Mouse (Mus musculus) MN1 (cell line): ENCODE measurements around the gene Proca1.

Source experiments
- DNase-seq: peaks from one replicate; pipeline ENCODE4 v3.0.0-alpha.2; 2016; ENCODE audit warnings: low spot score

The Proca1 gene

DNA sequence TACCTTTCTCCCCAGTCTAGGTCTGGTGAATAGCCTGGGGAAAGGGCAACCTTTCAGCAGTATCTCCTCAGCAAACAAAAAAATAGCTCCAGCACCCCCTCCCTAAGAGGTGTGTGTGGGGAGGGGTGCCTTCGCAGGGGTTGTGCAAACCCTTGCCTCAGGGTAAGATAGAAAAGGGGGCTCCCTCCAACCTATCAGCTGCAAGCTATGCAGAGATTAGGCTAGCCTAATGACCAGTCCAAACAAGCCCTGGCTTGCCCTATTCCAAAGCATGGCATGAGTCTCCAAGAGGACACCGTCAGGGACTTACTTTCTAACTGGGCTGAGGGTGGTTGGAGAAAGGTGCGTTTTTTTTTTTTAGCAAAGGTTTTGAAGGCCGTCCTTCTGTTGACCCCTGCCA is 27.0 kb upstream of the Proca1 start:
- no peak for DNase-seq

GRCm38 (mm10) chr11:78166640-78167039 is 26.6 kb upstream of the Proca1 start:
- no peak for DNase-seq

GRCm38 (mm10) chr11:78167257-78167959 is 25.8 kb upstream of the Proca1 start:
- no peak for DNase-seq

GRCm38 (mm10) chr11:78168541-78169468 is 24.4 kb upstream of the Proca1 start:
- no peak for DNase-seq

DNA sequence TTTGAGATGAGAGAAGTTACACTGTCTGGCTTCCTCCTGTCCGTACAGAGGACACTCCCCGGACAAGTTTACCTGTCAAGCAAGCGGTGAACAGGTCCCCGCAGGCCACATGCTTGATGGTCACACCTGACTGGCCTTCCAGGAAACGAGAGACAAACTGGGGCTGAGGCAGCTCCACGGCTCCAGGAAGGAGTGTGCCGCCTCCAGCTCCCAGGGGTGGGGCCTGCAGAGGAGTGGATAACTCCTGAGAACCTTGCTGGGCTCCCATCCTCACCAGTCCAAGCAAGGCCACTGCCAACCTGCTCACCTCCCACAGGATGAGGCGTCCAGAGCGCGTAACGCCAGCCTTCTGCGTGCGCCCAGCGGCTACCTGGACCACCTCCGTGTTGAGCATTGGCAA is 22.9 kb upstream of the Proca1 start:
- DNase-seq, result no peak

DNA sequence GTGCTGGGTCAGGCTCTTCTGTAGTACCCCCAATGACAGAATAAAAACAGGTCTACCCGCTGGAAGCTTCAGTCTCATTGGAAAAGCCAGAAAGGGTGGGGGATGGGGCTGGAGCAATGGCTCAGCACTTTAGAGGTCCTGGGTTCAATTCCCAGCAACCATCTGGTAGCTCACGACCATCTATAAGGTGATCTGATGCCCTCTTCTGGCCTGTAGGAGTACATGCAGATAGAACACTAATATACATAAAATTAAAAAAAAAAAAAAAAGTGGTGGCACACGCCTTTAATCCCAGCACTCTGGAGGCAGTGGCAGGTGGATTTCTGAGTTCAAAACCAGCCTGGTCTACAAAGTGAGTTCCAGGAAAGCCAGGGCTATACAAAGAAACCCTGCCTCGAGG is 21.9 kb upstream of the Proca1 start:
- no peak for DNase-seq

GRCm38 (mm10) chr11:78172034-78172747 is 21.0 kb upstream of the Proca1 start:
- DNase-seq, result peak; percentile 82

DNA sequence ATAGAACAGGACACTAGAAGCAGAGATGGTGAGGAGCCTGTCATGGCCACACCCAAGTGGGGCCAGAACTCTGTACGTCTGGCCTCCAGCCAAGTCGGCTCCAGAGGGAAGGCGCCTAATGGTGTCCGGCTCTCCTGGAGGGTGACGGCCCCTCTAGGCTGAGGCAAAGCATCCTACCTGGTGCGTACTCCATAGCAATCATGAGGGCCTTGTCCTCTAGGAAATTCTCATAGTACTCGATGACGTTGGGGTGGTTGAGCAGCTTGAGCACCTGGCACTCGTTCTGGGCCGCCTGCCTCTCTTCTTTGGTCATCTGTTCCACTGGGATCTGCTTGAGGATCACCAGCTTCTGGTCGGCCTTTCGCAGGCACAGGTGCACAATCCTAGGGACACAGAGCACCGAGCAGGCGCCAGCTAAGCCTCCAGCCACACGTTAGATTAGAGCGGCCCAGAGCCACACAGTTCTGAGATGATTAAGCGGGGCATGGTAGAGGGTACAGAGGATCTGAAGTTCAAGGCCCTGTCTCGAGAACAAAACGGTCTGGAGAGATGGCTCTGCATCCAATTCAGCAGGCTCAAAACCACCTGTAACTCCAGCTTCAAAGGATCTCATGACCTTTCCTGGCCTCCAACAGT is 20.3 kb upstream of the Proca1 start:
- DNase-seq, result peak; percentile 64

GRCm38 (mm10) chr11:78174506-78174905 is 18.7 kb upstream of the Proca1 start:
- no peak for DNase-seq

GRCm38 (mm10) chr11:78175771-78176401 is 17.3 kb upstream of the Proca1 start:
- DNase-seq, result peak; percentile 87

- DNase-seq, result no peak
Measured at GRCm38 (mm10) chr11:78176402-78176862, 16.8 kb upstream of the Proca1 start, which contains the start of the genes Nek8 and Tlcd1. Gene Nek8, minus strand, starts transcription at chr11:78176675. Gene Tlcd1, plus strand, starts transcription at chr11:78176711.

DNA sequence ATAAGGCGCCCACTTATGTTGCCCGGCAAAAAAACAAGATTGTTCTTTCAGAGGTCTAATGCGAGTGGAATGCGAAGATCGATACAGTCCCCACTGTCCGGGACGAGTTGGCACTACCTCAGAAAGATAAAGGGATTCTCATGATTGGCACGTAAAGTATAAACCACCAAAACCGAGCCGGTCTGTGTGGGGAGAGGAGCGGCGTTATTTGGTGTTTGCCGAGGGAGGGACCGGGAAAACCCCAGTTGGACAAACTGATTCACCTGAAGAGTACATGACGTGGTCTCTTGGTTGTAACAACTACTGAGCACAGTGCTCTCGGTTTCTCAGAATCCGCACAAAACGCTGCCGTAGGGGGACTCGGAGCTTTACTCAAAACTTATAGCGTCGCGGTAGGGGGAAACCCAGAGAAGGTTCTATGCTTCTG is 16.3 kb upstream of the Proca1 start:
- DNase-seq, result no peak

DNA sequence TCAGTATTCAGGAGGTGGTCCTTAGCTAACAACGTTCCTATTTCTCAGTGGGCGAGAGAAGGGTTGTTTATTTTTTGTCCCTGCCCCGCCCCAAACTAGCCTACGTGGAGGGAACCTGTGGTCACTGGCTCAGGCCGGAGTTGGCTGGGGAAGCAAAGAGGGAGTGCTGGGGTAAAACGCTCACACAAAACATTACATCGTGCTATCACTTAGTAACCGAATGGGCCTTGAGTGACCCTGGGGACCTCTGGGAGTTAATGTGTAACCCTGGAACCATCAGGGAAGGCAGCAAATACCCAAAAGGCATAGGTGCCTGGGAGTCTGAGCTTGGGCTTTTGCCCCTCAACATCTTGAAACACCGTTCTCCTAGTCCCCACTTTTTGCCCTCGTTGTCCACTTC is 15.8 kb upstream of the Proca1 start:
- DNase-seq, result no peak

DNA sequence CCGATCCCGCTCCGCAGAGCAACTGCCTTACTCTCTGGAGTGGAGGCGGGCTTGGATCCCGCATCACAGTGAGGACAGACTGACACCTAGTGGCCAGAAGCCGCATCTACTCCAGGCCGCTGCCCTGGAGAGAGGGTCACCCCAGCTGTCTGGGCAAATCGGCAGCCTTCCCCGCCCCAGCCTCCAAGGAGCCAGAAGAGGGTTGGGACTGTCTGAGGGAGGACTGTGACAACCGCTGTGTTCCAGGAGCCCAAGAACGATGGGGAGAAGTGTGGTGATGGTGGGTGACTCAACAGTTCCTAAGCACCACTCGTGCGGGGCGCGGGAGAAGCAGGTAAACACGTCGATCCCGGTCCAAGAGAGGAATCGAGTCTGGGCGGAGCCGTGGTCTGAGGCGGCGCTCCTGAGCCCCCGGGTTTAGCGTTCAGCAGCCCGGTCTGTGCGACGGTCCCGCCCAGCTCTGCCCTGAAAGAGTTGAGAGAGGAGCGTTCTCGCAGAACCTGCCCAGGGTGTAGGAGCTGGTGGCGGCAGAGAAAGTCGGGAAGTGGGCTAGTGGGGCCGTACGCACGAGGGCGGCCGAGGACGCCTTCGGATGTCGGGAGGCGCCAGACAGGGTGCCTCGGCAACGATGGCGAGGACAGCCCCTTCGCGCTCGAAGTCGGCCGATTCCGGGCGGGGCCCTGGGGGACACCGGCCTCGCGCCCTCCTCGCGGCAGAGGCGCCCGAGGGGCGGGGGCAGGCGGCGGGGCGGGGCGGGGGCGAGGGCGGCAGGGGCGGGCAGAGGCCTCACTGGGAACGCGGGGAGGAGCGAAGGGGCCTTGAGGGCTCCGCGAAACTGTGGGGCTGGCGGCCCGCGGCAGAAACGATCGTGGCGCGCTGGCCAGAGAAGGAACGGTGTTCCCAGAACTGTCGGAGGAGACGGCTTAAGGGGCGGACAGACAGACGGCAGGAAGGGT is 15.0 kb upstream of the Proca1 start:
- peak; percentile 96 for DNase-seq

DNA sequence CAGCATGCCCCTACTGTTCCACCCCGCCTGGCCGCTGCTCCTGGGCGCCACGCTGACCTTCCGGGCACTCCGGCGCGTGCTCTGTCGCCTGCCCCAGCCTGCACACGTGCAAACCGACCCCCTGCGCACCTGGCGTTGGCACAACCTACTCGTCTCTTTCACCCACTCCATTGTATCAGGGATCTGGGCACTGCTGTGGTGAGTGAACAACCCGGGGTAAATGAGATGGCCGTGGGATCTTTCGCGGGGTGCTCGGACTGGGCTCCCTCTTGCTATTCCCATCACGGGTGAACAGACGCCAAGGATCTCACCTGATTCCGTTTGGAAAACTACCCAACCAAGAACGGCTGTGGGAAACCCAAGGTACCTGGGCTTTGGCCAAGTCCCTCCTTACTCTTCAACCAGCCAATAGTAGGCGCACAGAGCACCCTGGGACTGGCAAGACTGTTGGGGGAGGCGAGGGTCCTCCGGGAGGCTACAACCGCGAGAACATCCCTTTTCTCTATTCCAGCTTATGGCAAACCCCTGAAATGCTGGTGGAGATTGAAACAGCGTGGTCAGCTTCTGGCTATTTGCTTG is 14.2 kb upstream of the Proca1 start:
- DNase-seq, result peak; percentile 80

GRCm38 (mm10) chr11:78179438-78179999 is 13.7 kb upstream of the Proca1 start:
- no peak for DNase-seq

DNA sequence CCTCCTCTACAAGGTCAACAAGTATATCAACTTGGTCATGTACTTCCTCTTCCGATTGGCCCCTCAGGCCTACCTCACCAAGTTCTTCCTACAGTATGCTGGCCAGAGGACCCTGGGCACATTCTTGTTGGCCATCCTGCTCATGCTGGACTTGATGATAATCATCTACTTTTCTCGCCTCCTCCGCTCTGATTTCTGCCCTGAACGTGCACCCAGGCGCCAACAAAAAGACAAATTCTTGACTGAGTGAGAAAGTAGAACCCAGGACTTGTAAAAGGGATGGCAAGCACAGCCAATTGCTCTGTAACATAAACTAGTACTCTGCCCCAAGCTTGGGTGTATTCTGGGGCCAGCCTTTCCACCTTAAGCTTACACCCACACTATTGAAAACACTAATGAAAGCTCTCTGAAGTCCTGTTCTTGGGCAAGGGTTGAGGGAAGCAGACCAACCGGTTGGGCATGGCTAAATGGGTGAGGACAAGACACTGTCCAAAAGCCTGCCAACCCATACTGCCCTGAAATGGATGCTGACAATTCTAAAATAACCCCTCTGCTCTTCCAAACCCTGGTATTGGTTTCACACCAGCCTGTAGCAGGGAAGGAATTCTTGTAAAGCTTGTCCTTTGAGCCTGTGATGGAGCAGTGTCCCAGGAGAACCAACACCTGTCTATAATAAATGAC is 13.0 kb upstream of the Proca1 start:
- no peak for DNase-seq

- no peak for DNase-seq
Measured at GRCm38 (mm10) chr11:78181830-78182357, 11.3 kb upstream of the Proca1 start.

DNA sequence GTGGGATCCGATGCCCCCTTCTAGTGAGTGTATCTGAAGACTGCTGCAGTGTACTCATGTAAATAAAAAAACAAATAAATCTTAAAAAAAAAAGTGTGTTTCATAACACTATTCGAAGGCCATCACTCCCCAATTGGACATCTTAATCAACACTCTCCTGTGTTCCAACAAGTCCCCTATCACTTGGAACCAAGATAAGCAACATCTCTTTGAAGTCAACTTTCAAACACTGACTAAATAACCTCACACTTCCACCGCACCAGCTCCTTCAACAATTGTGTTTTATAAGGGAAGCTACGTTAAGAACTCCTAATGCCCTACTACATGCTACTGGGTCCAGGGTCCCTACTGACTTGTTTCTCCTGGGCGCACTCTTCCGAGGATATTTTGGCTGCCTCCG is 10.7 kb upstream of the Proca1 start:
- DNase-seq, result no peak
